Mouse (Mus musculus) ES-Bruce4 (cell line): ENCODE results near the gene Pitpnc1. TPM values are rescaled to one million over a fixed set of nuclear protein-coding genes. Genes with fewer than 3 reads are reported as not detected.
A peak's percentile ranks its signal among the peaks of the same experiment; 100 is the strongest.

ENCODE experiments used
- H3K27ac ChIP-seq: 2 replicates; pipeline ENCODE4 v1.5.1; 2012; ENCODE audit warnings: low read length, inconsistent platforms; ENCODE audit not compliant: insufficient read depth
- H3K27me3 ChIP-seq: 2 replicates; pipeline ENCODE4 v1.6.1; 2012; ENCODE audit warnings: mild to moderate bottlenecking, low read length, inconsistent platforms; ENCODE audit not compliant: control insufficient read depth, poor library complexity, insufficient read depth, severe bottlenecking
- H3K36me3 ChIP-seq: 2 replicates; pipeline ENCODE4 v1.6.1; 2012; ENCODE audit warnings: inconsistent platforms, mild to moderate bottlenecking, low read length, moderate library complexity; ENCODE audit not compliant: control insufficient read depth, poor library complexity, insufficient read depth, severe bottlenecking
- H3K4me1 ChIP-seq: one replicate; pipeline ENCODE4 v1.8.1; 2011; ENCODE audit warnings: low read length; ENCODE audit not compliant: control insufficient read depth, insufficient read depth
- H3K4me3 ChIP-seq: 2 replicates; pipeline ENCODE4 v1.5.1; 2011; ENCODE audit warnings: low read depth, mild to moderate bottlenecking, low read length
- H3K9ac ChIP-seq: 2 replicates; pipeline ENCODE4 v1.6.1; 2012; ENCODE audit warnings: low read depth, mild to moderate bottlenecking, inconsistent platforms; ENCODE audit not compliant: poor library complexity, severe bottlenecking
- H3K9me3 ChIP-seq: replicated peaks from 2 replicates; pipeline ENCODE4 v1.6.1; 2012; ENCODE audit warnings: mild to moderate bottlenecking, low read length, inconsistent platforms; ENCODE audit not compliant: control insufficient read depth, poor library complexity, insufficient read depth, severe bottlenecking
- CTCF ChIP-seq: IDR thresholded peaks from one replicate; pipeline ENCODE4 v1.8.1; 2011; ENCODE audit warnings: low read depth, low read length
- EP300 ChIP-seq: IDR thresholded peaks from 2 replicates; pipeline ENCODE4 v1.6.1; 2011; ENCODE audit warnings: low read depth, low read length; ENCODE audit not compliant: insufficient read depth
- POLR2A ChIP-seq: IDR thresholded peaks from one replicate; pipeline ENCODE4 v1.8.1; 2011; ENCODE audit warnings: low read length; ENCODE audit not compliant: insufficient read depth
- polyA plus RNA-seq: library from polyadenylated mRNA; stranded (reverse); fragments of >200 nt; gene quantifications from 2 replicates; pipeline ENCODE4 v1.2.4, GENCODE M21; 2011; ENCODE audit warnings: low read depth; ENCODE audit not compliant: missing spikeins, insufficient read depth, insufficient read length

The Pitpnc1 gene
- polyA plus RNA-seq, 1 experiment = 27.1 TPM

DNA sequence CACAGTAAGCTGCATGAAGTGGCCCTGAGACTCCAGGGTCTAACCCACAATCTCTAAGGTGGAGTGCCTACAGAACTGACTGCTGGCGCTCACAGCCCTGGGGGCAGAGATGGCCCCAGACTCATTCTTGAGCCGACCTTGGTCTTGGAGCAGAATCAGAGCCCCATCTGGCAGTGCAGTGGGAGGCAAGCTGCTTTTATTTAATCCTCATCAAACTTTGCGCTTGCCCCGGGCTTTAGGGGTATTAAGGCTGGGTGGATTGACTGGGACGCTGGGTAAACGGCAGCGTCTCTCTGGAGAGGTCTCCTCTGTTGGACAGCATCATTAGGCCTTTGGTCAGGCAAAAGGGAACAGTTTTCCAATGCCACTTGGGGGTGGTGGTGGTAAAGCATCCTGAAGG lies 211.1 kb downstream of the Pitpnc1 start:
- Histone ChIP-seq H3K36me3 (no peaks in the 10 kb centered on the region), H3K27ac (no peak overlapping the region)

DNA sequence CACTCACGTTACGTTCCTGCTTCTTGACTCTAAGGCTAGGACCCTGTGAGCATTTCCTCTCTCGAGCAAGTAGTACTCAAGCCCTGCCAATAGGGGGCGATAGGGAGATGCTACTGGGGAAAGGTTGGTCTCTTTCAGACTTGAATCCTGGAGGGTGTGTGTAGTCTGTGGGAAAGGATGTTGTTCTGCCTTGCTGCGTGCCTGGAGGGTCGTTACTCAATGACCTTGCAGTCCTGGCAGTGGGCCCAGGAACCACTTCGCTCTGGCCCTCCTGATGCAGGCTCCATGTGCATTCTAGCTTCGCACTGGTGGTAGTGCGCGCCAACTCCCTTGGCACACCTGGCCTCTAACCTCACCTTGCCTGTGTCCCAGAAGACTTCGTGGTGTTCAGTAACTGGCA lies 215.3 kb downstream of the Pitpnc1 start:
- Histone ChIP-seq H3K4me1 (no peaks in the 10 kb centered on the region), H3K9ac (no peak overlapping the region), H3K27ac (no peak overlapping the region), H3K36me3 (no peaks in the 10 kb centered on the region; the same call in 1 of the 2 replicates), H3K9me3 (no peaks in the 10 kb centered on the region), H3K4me3 (no peak overlapping the region), H3K27me3 (no peaks in the 10 kb centered on the region)
- TF ChIP-seq CTCF (peak; percentile 35), EP300 (no peak), POLR2A (no peak)

More for the DNA sequence above, 211.1 kb downstream of the Pitpnc1 start:
- TF ChIP-seq CTCF (no peak), POLR2A (no peak), EP300 (no peak)
- Histone ChIP-seq H3K27me3 (no peaks in the 10 kb centered on the region), H3K9me3 (no peaks in the 10 kb centered on the region), H3K4me3 (no peak overlapping the region), H3K4me1 (peaks cover 5% of the 10 kb centered on the region), H3K9ac (no peak overlapping the region)

DNA sequence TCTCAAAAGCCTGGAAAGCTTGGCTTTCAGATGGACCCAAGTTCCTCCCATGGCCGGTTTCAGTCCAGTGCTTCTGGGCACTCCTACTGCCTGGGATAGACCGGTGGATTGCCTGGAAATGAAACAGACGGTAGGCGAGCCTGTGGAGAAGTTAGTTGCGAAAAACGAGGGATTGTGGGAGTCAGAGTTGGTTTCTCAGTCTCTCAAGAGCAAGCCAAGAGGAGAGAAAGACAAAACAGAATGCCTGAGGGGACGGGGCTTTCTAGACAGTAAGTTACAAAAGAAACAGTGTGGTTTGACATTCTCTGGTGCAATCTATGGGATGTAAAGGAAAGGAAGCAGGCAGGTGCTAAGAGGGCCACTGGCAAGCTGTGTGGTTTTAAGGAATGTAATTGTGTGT lies 216.3 kb downstream of the Pitpnc1 start:
- no peak overlapping the region for H3K9ac ChIP-seq
- no peak overlapping the region for H3K27ac ChIP-seq
- H3K4me3 ChIP-seq = no peak overlapping the region
- no peaks in the 10 kb centered on the region for H3K27me3 ChIP-seq
- H3K9me3 ChIP-seq = no peaks in the 10 kb centered on the region
- no peaks in the 10 kb centered on the region; the same call in 1 of the 2 replicates for H3K36me3 ChIP-seq
- no peaks in the 10 kb centered on the region for H3K4me1 ChIP-seq
- TF ChIP-seq EP300 = no peak
- TF ChIP-seq CTCF = no peak
- no peak for TF ChIP-seq POLR2A

DNA sequence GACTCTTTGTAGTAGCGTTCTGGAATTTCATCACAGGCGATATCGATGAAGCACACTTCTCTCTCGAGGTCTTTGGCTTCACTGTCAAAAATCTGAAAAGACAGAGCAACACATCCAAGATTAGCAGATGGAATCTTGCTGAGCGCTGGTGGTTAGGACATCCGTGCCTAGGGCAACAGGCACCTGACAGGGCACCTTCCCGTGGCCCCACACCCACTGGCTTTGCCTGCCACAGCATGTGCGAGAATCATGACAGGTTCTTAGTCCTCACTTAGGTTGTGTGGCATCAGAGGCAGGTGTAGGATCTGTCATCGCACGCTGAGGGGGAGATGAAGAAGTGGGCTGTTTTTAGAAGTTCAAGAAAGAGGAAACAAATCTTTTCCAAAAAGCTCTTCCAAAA lies 218.5 kb downstream of the Pitpnc1 start:
- Histone ChIP-seq H3K9ac (no peak overlapping the region), H3K27me3 (no peaks in the 10 kb centered on the region), H3K9me3 (no peaks in the 10 kb centered on the region), H3K27ac (no peak overlapping the region), H3K4me3 (no peak overlapping the region), H3K36me3 (no peaks in the 10 kb centered on the region; the same call in 1 of the 2 replicates), H3K4me1 (no peaks in the 10 kb centered on the region)
- no peak for TF ChIP-seq CTCF
- no peak for TF ChIP-seq EP300
- no peak for TF ChIP-seq POLR2A

DNA sequence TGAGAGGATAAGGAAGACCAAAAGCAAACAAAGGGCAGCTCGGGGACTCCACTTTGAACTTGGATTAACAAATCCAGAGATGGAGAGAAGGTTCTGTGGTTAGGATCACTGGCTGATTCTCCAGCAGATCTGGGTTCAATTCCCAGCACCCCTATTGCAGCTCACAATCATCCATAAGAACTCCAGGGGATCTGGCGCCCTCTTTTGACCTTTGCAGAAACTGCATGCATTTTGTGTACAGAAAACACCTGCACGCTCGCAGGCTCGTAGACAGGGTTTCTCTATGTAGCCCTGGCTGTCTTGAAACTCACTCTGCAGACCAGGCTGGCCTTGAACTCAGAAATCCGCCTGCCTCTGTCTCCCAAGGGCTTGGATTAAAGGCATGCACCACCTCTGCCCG lies 219.0 kb downstream of the Pitpnc1 start:
- H3K4me1 ChIP-seq = no peaks in the 10 kb centered on the region
- no peak overlapping the region for H3K27ac ChIP-seq
- no peaks in the 10 kb centered on the region for H3K27me3 ChIP-seq
- H3K9ac ChIP-seq = no peak overlapping the region
- H3K9me3 ChIP-seq = no peaks in the 10 kb centered on the region
- no peaks in the 10 kb centered on the region; the same call in 1 of the 2 replicates for H3K36me3 ChIP-seq
- H3K4me3 ChIP-seq = no peak overlapping the region
- TF ChIP-seq EP300 (no peak), CTCF (peak; percentile 43), POLR2A (no peak)

DNA sequence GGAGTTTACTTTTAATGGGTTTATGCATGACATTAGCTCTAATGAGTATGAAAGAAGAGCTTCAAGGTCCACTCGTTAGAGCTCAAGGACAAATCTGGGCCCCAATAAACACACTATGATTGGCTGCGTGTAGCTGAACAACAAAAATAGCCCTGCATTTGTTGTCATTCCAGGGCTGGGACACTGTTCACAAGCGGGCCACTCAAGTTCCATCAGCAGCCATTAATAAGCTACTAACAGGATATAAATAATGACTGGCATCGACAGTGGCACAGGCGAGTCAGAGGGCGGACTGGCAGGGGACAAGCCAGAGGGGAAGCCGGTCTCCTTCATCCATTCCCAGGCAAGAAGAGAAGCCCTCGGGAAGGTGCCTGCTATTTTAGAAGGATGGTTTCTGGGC lies 219.6 kb downstream of the Pitpnc1 start:
- no peaks in the 10 kb centered on the region; the same call in 1 of the 2 replicates for H3K36me3 ChIP-seq
- no peak overlapping the region for H3K9ac ChIP-seq
- no peak overlapping the region for H3K27ac ChIP-seq
- no peaks in the 10 kb centered on the region for H3K9me3 ChIP-seq
- H3K4me1 ChIP-seq = no peaks in the 10 kb centered on the region
- no peak overlapping the region for H3K4me3 ChIP-seq
- H3K27me3 ChIP-seq = no peaks in the 10 kb centered on the region
- TF ChIP-seq POLR2A = no peak
- TF ChIP-seq CTCF = no peak
- TF ChIP-seq EP300 = no peak

DNA sequence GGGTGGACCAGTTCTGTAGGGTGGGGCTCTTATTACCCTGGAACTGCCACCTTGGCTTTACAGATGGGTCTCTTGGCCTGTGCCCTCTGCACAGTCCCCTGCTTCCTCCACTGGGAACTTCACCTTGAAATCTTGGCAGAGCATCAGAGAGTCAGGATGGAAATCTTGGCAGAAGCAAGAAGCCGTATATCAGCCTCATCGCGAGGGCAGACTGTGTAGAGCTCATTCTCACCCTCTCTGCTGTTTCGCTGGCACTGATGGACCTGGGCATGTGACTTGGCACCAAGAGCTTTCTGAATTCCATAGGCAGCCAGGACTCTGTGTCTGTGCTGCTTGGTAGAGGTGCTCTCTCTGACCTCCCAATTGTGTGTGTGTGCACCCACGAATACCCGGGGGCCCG lies 221.7 kb downstream of the Pitpnc1 start:
- H3K27me3 ChIP-seq = no peaks in the 10 kb centered on the region
- H3K4me1 ChIP-seq = no peaks in the 10 kb centered on the region
- TF ChIP-seq POLR2A (no peak), EP300 (no peak), CTCF (no peak)
- no peaks in the 10 kb centered on the region for H3K9me3 ChIP-seq
- no peak overlapping the region for H3K4me3 ChIP-seq
- no peak overlapping the region for H3K27ac ChIP-seq
- H3K36me3 ChIP-seq = no peaks in the 10 kb centered on the region; the same call in 1 of the 2 replicates
- no peak overlapping the region for H3K9ac ChIP-seq
